Mouse (Mus musculus) hindbrain, embryonic 11.5 days (tissue): ENCODE measurements around the gene Slc44a5. TPM values are rescaled to one million over a fixed set of nuclear protein-coding genes. Genes with fewer than 3 reads are reported as not detected.

Experiments
- ATAC-seq: fragments of 200-750 bp; cut with Nextera tagmentation; 2 replicates; pipeline ENCODE4 v1.8.0; 2017; ENCODE audit warnings: mild to moderate bottlenecking, moderate TSS enrichment, moderate library complexity; ENCODE audit not compliant: low FRiP score
- DNase-seq: peaks from one replicate; pipeline ENCODE4 v3.0.0-alpha.2; 2015; ENCODE audit warnings: low spot score
- H3K27ac ChIP-seq: fragments of 300-500 bp; sonication (generic); 2 replicates; pipeline ENCODE4 v1.5.1; 2014; ENCODE audit warnings: mild to moderate bottlenecking, low read depth, low read length
- H3K27me3 ChIP-seq: fragments of 300-500 bp; sonication (generic); 2 replicates; pipeline ENCODE4 v1.6.1; 2014; ENCODE audit warnings: mild to moderate bottlenecking, low read length, moderate library complexity, mixed read lengths; ENCODE audit not compliant: control insufficient read depth, insufficient read depth
- H3K36me3 ChIP-seq: fragments of 300-500 bp; sonication (generic); 2 replicates; pipeline ENCODE4 v1.6.1; 2014; ENCODE audit warnings: mild to moderate bottlenecking, low read length, moderate library complexity, mixed read lengths; ENCODE audit not compliant: control insufficient read depth, insufficient read depth
- H3K4me1 ChIP-seq: fragments of 300-500 bp; sonication (generic); replicated peaks from 2 replicates; pipeline ENCODE4 v1.6.1; 2014; ENCODE audit warnings: low read length, mixed read lengths; ENCODE audit not compliant: control insufficient read depth, insufficient read depth
- H3K4me2 ChIP-seq: fragments of 300-500 bp; sonication (generic); replicated peaks from 2 replicates; pipeline ENCODE4 v1.6.1; 2014; ENCODE audit warnings: mild to moderate bottlenecking, low read depth, low read length
- H3K4me3 ChIP-seq: fragments of 300-500 bp; sonication (generic); 2 replicates; pipeline ENCODE4 v1.5.1; 2014; ENCODE audit warnings: low read depth, low read length
- H3K9ac ChIP-seq: fragments of 300-500 bp; sonication (generic); 2 replicates; pipeline ENCODE4 v1.6.1; 2014; ENCODE audit warnings: low read depth, low read length
- H3K9me3 ChIP-seq: fragments of 300-500 bp; sonication (generic); 2 replicates; pipeline ENCODE4 v1.6.1; 2016; ENCODE audit warnings: low read length; ENCODE audit not compliant: control insufficient read depth
- WGBS: fragments of 180-500 bp; shearing (Covaris S2); extraction: QIAGEN DNeasy Blood & Tissue Kit; methylation state at CpG from one replicate; pipeline ENCODE4 v1.1.7; 2014; 5-methylcytosine and 5-hydroxymethylcytosine counted together
- polyA plus RNA-seq: library from polyadenylated mRNA; unstranded; fragments of >200 nt; fragmentation: Nextera tagmentation; extraction: Ambion mirVana; gene quantifications from 2 replicates; pipeline ENCODE4 v1.2.1, GENCODE M21; 2014

The Slc44a5 gene
- polyA plus RNA-seq, 1 experiment from 2014 or later: 6.2 TPM

- H3K4me3 ChIP-seq: 0 out of 2 replicates have a peak overlapping the region, but pooled peaks have one; percentile 14
- peak; percentile 91 for DNase-seq
Measured at GRCm38 (mm10) chr3:154269757-154270366, 296.6 kb downstream of the Slc44a5 start.

GRCm38 (mm10) chr3:154274681-154275080 is 301.4 kb downstream of the Slc44a5 start:
- H3K4me1 ChIP-seq: no peaks in the 10 kb centered on the region
- H3K27ac ChIP-seq: no peak overlapping the region
- DNase-seq (no peak), ATAC-seq (no peak)
- H3K9me3 ChIP-seq: no peaks in the 10 kb centered on the region
- no peaks in the 10 kb centered on the region for H3K27me3 ChIP-seq
- no peak overlapping the region for H3K4me2 ChIP-seq
- H3K9ac ChIP-seq: no peak overlapping the region
- no peaks in the 10 kb centered on the region for H3K36me3 ChIP-seq
- H3K4me3 ChIP-seq: no peak overlapping the region
- 94% methylated on average over 3 of the region's 3 CpGs for WGBS

More at GRCm38 (mm10) chr3:154269757-154270366, 296.6 kb downstream of the Slc44a5 start:
- Histone ChIP-seq H3K27me3 (no peaks in the 10 kb centered on the region), H3K9me3 (no peaks in the 10 kb centered on the region), H3K9ac (no peak overlapping the region), H3K4me2 (peak overlapping the region; percentile 47), H3K36me3 (no peaks in the 10 kb centered on the region), H3K4me1 (no peaks in the 10 kb centered on the region), H3K27ac (no peak overlapping the region)
- peak; percentile 81 for ATAC-seq
- WGBS: 17% methylated on average over 19 of the region's 19 CpGs

DNA sequence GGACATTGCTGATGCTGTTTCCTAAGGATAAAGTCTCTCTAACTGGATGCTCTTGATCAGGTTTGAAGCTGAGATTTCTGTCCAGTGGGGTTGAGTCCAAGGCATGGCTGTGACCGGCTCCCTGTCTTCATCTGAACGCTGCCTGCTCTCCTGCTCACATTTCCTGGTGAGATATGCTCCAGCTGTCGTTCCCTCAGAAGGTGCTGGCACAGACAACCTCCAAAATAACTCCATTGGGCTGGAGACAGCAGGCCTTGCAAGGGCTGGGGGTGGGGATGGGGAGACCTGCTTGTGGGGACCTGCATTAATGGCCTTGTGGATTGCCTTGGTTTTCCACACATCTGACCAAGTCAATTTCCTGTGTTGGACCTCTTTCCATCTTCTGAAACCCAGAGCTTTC is 311.0 kb downstream of the Slc44a5 start:
- no peak overlapping the region for H3K9ac ChIP-seq
- H3K4me1 ChIP-seq: no peaks in the 10 kb centered on the region
- DNase-seq (no peak), ATAC-seq (no peak)
- no peaks in the 10 kb centered on the region for H3K27me3 ChIP-seq
- no peak overlapping the region for H3K4me3 ChIP-seq
- no peaks in the 10 kb centered on the region for H3K36me3 ChIP-seq
- 75% methylated on average over 3 of the region's 3 CpGs for WGBS
- H3K4me2 ChIP-seq: no peak overlapping the region
- H3K27ac ChIP-seq: no peak overlapping the region
- no peaks in the 10 kb centered on the region for H3K9me3 ChIP-seq

- H3K27ac ChIP-seq: no peak overlapping the region
- no peak overlapping the region for H3K4me3 ChIP-seq
- DNase-seq (no peak), ATAC-seq (no peak)
- no peaks in the 10 kb centered on the region for H3K9me3 ChIP-seq
- H3K4me1 ChIP-seq: no peaks in the 10 kb centered on the region
- H3K9ac ChIP-seq: no peak overlapping the region
- no peaks in the 10 kb centered on the region for H3K27me3 ChIP-seq
- H3K4me2 ChIP-seq: no peak overlapping the region
- 61% methylated on average over 4 of the region's 4 CpGs for WGBS
- no peaks in the 10 kb centered on the region for H3K36me3 ChIP-seq
Measured at GRCm38 (mm10) chr3:154285351-154285750, 312.1 kb downstream of the Slc44a5 start.

DNA sequence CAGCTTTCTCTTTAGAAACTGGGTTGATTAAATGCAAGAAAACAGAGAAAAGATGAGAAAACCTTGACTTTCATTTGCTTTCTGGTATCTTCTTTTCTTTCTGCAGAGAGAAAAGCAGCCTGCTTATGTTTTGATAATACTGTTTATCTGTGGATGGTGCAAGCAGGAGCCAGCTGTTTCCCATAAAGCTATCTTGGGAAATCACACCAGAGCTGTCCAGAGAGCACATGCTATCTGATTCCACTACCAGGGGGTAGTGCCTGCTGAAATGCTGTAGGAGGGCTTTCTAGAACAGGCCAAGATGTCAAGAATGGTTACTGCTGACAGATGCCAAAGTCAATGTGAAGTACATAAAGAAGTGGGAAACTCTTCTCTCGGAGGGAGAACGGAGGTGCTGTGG is 314.0 kb downstream of the Slc44a5 start:
- no peak overlapping the region for H3K4me3 ChIP-seq
- H3K4me2 ChIP-seq: no peak overlapping the region
- DNase-seq (no peak), ATAC-seq (no peak)
- no peak overlapping the region for H3K27ac ChIP-seq
- H3K4me1 ChIP-seq: no peaks in the 10 kb centered on the region
- H3K36me3 ChIP-seq: no peaks in the 10 kb centered on the region
- H3K27me3 ChIP-seq: no peaks in the 10 kb centered on the region
- H3K9me3 ChIP-seq: no peaks in the 10 kb centered on the region
- H3K9ac ChIP-seq: no peak overlapping the region
- WGBS: 73% methylated on average over 2 of the region's 2 CpGs

DNA sequence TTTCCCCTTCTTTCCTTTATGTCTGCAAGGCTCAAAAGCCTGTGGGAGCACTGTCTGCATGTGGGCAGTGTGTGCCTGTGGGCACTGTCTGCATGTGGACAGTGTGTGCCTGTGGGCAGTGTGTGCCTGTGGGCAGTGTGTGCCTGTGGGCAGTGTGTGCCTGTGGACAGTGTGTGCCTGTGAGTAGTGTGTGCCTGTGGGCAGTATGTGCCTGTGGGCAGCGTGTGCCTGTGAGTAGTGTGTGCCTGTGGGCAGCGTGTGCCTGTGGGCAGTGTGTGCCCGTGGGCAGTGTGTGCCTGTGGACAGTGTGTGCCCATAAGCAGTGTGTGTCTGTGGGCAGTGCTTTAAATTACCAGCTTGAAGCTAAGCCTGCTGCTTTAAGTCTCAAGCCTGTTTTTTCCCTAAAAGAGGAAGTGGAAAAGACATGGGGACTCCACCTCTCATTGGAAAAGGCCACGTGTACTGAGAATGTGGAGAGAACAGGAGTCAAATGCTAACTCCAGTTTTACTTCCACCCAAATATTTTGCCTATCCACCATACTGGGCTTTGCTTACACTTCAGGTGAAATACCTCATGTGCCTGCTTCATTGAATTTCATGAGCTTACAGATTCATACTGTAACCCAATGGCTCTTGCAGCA is 315.3 kb downstream of the Slc44a5 start:
- H3K36me3 ChIP-seq: no peaks in the 10 kb centered on the region
- no peaks in the 10 kb centered on the region for H3K9me3 ChIP-seq
- H3K27ac ChIP-seq: no peak overlapping the region
- DNase-seq (no peak), ATAC-seq (no peak)
- no peak overlapping the region for H3K4me2 ChIP-seq
- no peaks in the 10 kb centered on the region for H3K4me1 ChIP-seq
- H3K4me3 ChIP-seq: no peak overlapping the region
- 91% methylated on average over 4 of the region's 4 CpGs for WGBS
- H3K27me3 ChIP-seq: no peaks in the 10 kb centered on the region
- H3K9ac ChIP-seq: no peak overlapping the region

DNA sequence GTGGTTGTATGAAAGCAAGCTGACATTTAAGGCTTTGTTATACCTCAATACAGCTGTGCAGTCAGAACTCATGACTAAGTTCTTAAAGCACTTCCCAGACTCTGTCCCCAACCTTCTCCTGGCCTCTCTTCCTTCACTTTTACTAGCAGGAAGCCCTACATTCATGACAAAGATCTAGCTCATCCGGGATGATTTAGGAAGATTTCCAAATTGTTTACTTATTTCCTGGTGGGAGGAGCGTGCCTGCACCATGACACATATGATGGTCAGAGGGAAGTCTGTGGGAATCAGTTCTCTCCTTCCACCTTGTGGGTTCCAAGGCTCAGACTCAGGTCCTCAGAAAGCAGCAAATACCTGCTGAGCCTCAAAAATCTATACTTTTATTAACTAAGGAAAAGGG is 317.1 kb downstream of the Slc44a5 start:
- H3K4me1 ChIP-seq: no peaks in the 10 kb centered on the region
- no peaks in the 10 kb centered on the region for H3K27me3 ChIP-seq
- ATAC-seq (no peak), DNase-seq (no peak)
- H3K4me3 ChIP-seq: no peak overlapping the region
- 83% methylated on average over 2 of the region's 2 CpGs for WGBS
- H3K9ac ChIP-seq: no peak overlapping the region
- no peak overlapping the region for H3K27ac ChIP-seq
- H3K9me3 ChIP-seq: no peaks in the 10 kb centered on the region
- no peak overlapping the region for H3K4me2 ChIP-seq
- H3K36me3 ChIP-seq: no peaks in the 10 kb centered on the region

GRCm38 (mm10) chr3:154292126-154292525 is 318.9 kb downstream of the Slc44a5 start:
- no peak overlapping the region for H3K4me3 ChIP-seq
- DNase-seq (no peak), ATAC-seq (no peak)
- no peaks in the 10 kb centered on the region for H3K9me3 ChIP-seq
- no peak overlapping the region for H3K9ac ChIP-seq
- no peak overlapping the region for H3K4me2 ChIP-seq
- no peaks in the 10 kb centered on the region for H3K36me3 ChIP-seq
- no peak overlapping the region for H3K27ac ChIP-seq
- no peaks in the 10 kb centered on the region for H3K4me1 ChIP-seq
- no peaks in the 10 kb centered on the region for H3K27me3 ChIP-seq
- WGBS: 80% methylated on average over 5 of the region's 5 CpGs

DNA sequence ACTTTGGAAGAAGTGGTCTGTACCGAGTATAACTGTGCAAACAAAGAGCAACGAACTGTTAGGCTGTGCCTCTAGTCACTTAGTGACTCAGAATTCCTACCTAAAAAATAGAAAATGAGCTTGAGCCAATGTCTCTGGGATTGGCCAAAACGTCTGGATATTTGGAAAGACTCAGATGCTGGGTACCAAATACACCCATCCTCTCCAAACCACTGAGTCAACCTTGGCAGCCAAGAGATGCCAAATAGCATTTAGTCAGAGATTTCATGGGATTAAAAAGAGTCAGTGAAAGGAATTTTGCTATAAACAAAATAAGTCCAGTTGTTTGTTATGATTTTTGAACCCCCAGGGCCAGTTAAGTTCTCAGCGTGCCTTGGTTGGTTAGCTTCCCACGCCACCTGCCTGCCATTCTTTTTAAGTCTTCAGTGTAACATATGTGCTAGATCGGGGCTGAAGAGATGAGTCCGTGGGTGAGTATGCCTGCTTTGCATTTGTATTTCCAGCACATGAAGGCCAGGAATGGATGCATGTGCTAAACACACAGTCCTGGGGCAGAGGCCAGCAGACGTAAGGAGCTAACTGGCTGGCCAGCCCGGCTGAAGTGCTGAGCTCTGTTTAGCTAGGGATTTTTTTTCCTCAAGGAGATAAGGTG is 320.7 kb downstream of the Slc44a5 start:
- H3K9me3 ChIP-seq: no peaks in the 10 kb centered on the region
- H3K4me3 ChIP-seq: no peak overlapping the region
- no peak for DNase-seq
- H3K4me2 ChIP-seq: no peak overlapping the region
- whole genome bisulfite sequencing: 77% methylated on average over 9 of the region's 9 CpGs
- no peaks in the 10 kb centered on the region for H3K4me1 ChIP-seq
- no peaks in the 10 kb centered on the region for H3K36me3 ChIP-seq
- no peak overlapping the region for H3K27ac ChIP-seq
- H3K9ac ChIP-seq: no peak overlapping the region
- H3K27me3 ChIP-seq: no peaks in the 10 kb centered on the region
- no peak for ATAC-seq
